Mouse (Mus musculus): ENCODE measurements at regions not wholly inside any gene's neighbourhood (a gene's known extent, or its start where the extent isn't known, plus 50 kb on each side); places are given as distances from the start of the nearest gene placed in this dataset.

GRCm38 (mm10) chr14:47896581-47896980, 224.0 kb upstream of the Peli2 start:
- TF ChIP-seq ZNF384 (IDR thresholded peaks at IDR 0.05; ENCODE audit: low read depth, low read length) (no peak), HCFC1 (IDR thresholded peaks at IDR 0.05; ENCODE audit: borderline replicate concordance, insufficient read depth, low read length) (no peak), MAFK (IDR thresholded peaks at IDR 0.05; ENCODE audit: insufficient read depth, low read depth, low read length) (no peak), CHD2 (IDR thresholded peaks at IDR 0.05; ENCODE audit: low read depth, low read length) (no peak), ZC3H11A (IDR thresholded peaks at IDR 0.05; ENCODE audit: borderline replicate concordance, low read depth, low read length) (no peak)

All from ES-E14 (cell line).